Mouse (Mus musculus) cerebellum, adult 2 months (tissue): ENCODE results near the gene Nap1l5.

Experiments
- CTCF ChIP-seq: fragments of 200-500 bp; IDR thresholded peaks from 2 replicates; pipeline ENCODE4 v1.5.1; 2011; ENCODE audit warnings: low read depth, mild to moderate bottlenecking, control low read depth, low read length, moderate library complexity, borderline replicate concordance; ENCODE audit not compliant: insufficient read depth
- POLR2A ChIP-seq: fragments of 200-500 bp; IDR thresholded peaks from 2 replicates; pipeline ENCODE4 v1.6.1; 2011; ENCODE audit warnings: low read length, control low read depth, borderline replicate concordance; ENCODE audit not compliant: insufficient read depth

DNA sequence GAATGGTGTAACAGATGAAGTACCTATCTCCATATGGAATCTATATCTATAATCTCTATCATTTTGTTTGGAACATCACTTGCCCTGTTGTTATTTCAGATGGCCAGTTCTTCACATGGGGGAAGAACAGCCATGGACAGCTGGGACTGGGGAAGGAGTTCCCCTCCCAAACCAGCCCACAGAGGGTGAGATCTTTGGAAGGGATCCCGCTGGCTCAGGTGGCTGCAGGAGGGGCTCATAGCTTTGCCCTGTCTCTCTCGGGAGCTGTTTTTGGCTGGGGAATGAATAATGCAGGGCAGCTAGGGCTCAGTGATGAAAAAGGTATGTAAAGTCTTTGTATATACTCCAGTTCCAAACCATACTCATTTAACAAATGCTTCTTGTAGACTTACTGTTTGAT lies 50.4 kb downstream of the Nap1l5 start:
- TF ChIP-seq POLR2A: no peak
- no peak for TF ChIP-seq CTCF
